Mouse (Mus musculus): ENCODE data around the gene Enkd1.

Enkd1 gene

GRCm38 (mm10) chr8:105707498-105708403 lies at the start of gene Enkd1, which contains the start of gene 4933405L10Rik:
TSS of gene Enkd1 (minus strand) at chr8:105708210.
TSS of gene 4933405L10Rik (plus strand) at chr8:105707655.
- peak; percentile 55 to 76 for DNase-seq (ENCODE audit: low spot score in 2 of 2)

GRCm38 (mm10) chr8:105754688-105755087 lies 46.7 kb upstream of the Enkd1 start:
- no peak for DNase-seq (ENCODE audit: low spot score in 2 of 2)

GRCm38 (mm10) chr8:105753916-105754315 lies 45.9 kb upstream of the Enkd1 start:
- no peak for DNase-seq (ENCODE audit: low spot score in 2 of 2)

GRCm38 (mm10) chr8:105750606-105751005 lies 42.6 kb upstream of the Enkd1 start:
- no peak for DNase-seq (ENCODE audit: low spot score in 2 of 2)

GRCm38 (mm10) chr8:105743301-105743700 lies 35.3 kb upstream of the Enkd1 start:
- DNase-seq (ENCODE audit: low spot score in 2 of 2), result no peak

- no peak for DNase-seq (ENCODE audit: low spot score in 2 of 2)
These were observed 31.2 kb upstream of the Enkd1 start for GRCm38 (mm10) chr8:105739216-105739615.

GRCm38 (mm10) chr8:105732186-105732585 lies 24.2 kb upstream of the Enkd1 start:
- DNase-seq (ENCODE audit: low spot score in 2 of 2), result no peak

- DNase-seq (ENCODE audit: low spot score in 2 of 2), result no peak
These were observed 19.6 kb upstream of the Enkd1 start for GRCm38 (mm10) chr8:105727397-105728124.

GRCm38 (mm10) chr8:105725726-105726125 lies 17.7 kb upstream of the Enkd1 start:
- DNase-seq (ENCODE audit: low spot score in 2 of 2), result no peak

GRCm38 (mm10) chr8:105722861-105723260 lies 14.9 kb upstream of the Enkd1 start:
- DNase-seq (ENCODE audit: low spot score in 2 of 2), result no peak

GRCm38 (mm10) chr8:105719637-105720036 lies 11.6 kb upstream of the Enkd1 start:
- DNase-seq (ENCODE audit: low spot score in 2 of 2), result no peak

GRCm38 (mm10) chr8:105716302-105716945 lies 8.4 kb upstream of the Enkd1 start:
- no peak for DNase-seq (ENCODE audit: low spot score in 2 of 2)

GRCm38 (mm10) chr8:105715042-105715441 lies 7.0 kb upstream of the Enkd1 start:
- no peak for DNase-seq (ENCODE audit: low spot score in 2 of 2)

- peak; percentile 80 to 88 for DNase-seq (ENCODE audit: low spot score in 2 of 2)
These were observed 6.1 kb upstream of the Enkd1 start for GRCm38 (mm10) chr8:105714139-105714538.

- no peak for DNase-seq (ENCODE audit: low spot score in 2 of 2)
These were observed 4.3 kb upstream of the Enkd1 start for GRCm38 (mm10) chr8:105712286-105712685.

- no peak for DNase-seq (ENCODE audit: low spot score in 2 of 2)
These were observed 1.3 kb upstream of the Enkd1 start for GRCm38 (mm10) chr8:105709317-105709716.

- DNase-seq (ENCODE audit: low spot score in 2 of 2), result no peak
These were observed 665 bp upstream of the Enkd1 start for GRCm38 (mm10) chr8:105708675-105709074.

GRCm38 (mm10) chr8:105706426-105706825 lies 1.6 kb downstream of the Enkd1 start:
- DNase-seq (ENCODE audit: low spot score in 2 of 2), result no peak

GRCm38 (mm10) chr8:105704955-105705354 lies 3.1 kb downstream of the Enkd1 start:
- no peak for DNase-seq (ENCODE audit: low spot score in 2 of 2)

- no peak for DNase-seq (ENCODE audit: low spot score in 2 of 2)
These were observed 3.7 kb downstream of the Enkd1 start for GRCm38 (mm10) chr8:105704146-105704812.

GRCm38 (mm10) chr8:105702731-105703415 lies 5.1 kb downstream of the Enkd1 start:
- DNase-seq (ENCODE audit: low spot score in 2 of 2), result no peak

Data from spleen, postnatal 14 days (tissue).